Mouse (Mus musculus): ENCODE data around the gene Slc4a11.

- peak; percentile 63; the same call in 1 of the 2 replicates for TF ChIP-seq CTCF (IDR thresholded peaks at IDR 0.05; ENCODE audit: extremely low read depth, insufficient read length, insufficient replicate concordance, low read depth, low read length)
- peak; percentile 45 for TF ChIP-seq POLR2A (IDR thresholded peaks at IDR 0.05; ENCODE audit: low read depth, low read length)
These were observed 29.8 kb downstream of the Slc4a11 start, which contains the start of gene Itpa for GRCm38 (mm10) chr2:130667559-130667958.

All from small intestine, adult 2 months (tissue).